Mouse (Mus musculus) adrenal gland, postnatal 14 days (tissue): ENCODE results near the gene Pigb. TPM values are rescaled to one million over a fixed set of nuclear protein-coding genes. Genes with fewer than 3 reads are reported as not detected.
A peak's percentile ranks its signal among the peaks of the same experiment; 100 is the strongest.

Experiments used
- DNase-seq: peaks from one replicate; pipeline ENCODE4 v3.0.0; 2021; ENCODE audit warnings: mixed read lengths
- microRNA-seq, 2 experiments: library from miRNA; unstranded; fragments of <30 nt; microRNA quantifications; one replicate each; pipeline ENCODE4 v1.2.0; 2021
- total RNA-seq: library from RNA; stranded (reverse); gene quantifications from 2 replicates; pipeline ENCODE4 v1.2.3, GENCODE M21; 2021

Pigb gene
- total RNA-seq, 1 experiment from 2014 or later, result 10.6 TPM

GRCm38 (mm10) chr9:72991420-72991819 is 48.8 kb downstream of the Pigb start:
- no peak for DNase-seq

- DNase-seq, result no peak
These were observed 51.5 kb downstream of the Pigb start for GRCm38 (mm10) chr9:72988706-72989105.

DNA sequence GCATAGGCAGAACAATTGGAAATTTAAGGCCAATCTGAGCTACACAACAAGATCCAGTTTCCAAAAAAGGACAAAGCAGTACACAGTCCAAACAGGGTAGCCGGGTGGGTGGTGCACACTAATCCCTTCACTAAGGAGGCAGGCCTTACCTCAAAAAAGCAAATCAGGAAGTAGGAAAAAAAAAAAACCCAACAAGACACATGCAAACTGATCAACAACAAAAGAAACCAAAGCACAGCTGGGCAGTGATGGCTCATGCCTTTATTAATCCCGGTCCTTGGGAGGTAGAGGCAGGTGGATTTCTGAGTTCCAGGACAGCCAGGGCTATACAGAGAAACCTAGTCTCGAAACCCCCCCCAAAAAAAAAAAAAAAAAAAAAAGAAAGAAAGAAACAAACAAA is 52.5 kb downstream of the Pigb start:
- no peak for DNase-seq

DNA sequence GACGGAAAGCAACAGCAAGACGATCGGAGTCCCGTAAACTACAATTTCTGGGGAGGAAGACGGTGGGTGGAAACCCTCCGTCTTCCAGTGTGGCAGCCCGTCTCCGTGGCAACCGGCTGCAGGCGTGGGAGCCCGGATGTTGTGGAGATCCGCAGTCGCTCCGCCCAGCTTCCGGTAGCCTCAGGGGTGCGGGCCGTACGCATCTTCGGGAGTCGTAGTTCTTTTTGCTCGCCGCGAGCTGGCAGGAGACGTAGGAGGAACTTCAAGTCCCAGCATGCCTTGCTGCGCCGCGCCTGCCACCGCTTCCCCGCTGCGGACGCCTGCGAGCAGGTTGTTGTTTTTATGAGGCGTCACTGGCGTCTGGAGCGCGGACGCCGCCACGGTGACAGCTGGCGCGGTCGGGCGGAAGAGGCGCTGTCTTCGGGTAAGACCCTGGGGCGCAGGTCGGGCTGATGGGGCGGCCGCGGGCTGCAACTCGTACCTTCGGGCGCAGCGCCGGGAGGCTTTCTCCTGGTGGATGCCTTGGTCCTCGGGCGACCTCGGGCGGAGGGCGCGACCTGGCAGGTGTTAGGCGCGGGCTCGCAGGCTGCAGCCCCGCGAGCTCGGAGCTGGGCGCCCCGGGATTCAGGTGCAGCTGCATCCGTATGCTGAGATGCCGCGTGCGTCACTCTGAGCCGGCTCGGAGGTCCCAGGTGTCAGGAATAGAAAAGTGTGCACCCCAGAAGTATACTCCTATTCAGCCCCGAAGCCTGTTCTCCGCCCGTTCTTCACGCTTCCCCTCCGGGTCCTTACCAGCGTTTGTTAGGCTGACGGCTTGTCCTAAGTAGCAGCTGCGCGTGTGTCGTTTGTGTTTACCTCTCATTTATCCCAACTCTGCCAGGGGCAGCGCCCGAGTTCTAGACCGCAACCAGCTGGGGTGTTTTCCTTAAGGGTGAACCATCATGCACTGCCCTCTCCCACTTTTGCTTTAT is 54.6 kb downstream of the Pigb start, which contains the start of the genes Ccpg1os and Ccpg1:
Ccpg1os (minus strand) TSS at position 133 of the 971 bp plus-strand sequence.
Ccpg1 (plus strand) TSS at position 180 of the 971 bp plus-strand sequence.
- DNase-seq, result peak; percentile 98

DNA sequence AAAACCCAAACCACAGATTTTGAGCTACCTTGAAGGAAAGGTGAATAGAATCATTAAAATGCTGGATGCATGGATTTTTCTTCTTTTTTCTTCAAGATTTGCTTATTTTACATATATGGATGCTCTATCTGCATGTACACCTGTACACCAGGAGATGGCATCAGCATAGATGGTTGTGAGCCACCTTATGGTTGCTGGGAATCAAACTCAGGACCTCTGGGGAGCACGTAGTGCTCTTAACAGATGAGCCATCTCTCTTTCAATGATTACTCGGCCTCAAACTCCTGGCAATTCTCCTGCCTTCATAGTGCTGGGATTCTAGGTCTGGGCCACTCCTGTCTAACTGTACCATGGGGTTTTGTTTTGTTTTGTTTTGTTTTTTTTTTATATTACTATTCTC is 57.1 kb downstream of the Pigb start:
- DNase-seq, result no peak

GRCm38 (mm10) chr9:72975242-72975641 is 64.9 kb downstream of the Pigb start:
- DNase-seq, result no peak

- DNase-seq, result no peak
These were observed 65.4 kb downstream of the Pigb start for GRCm38 (mm10) chr9:72974734-72975133.

GRCm38 (mm10) chr9:72972984-72973383 is 67.2 kb downstream of the Pigb start:
- DNase-seq, result no peak

DNA sequence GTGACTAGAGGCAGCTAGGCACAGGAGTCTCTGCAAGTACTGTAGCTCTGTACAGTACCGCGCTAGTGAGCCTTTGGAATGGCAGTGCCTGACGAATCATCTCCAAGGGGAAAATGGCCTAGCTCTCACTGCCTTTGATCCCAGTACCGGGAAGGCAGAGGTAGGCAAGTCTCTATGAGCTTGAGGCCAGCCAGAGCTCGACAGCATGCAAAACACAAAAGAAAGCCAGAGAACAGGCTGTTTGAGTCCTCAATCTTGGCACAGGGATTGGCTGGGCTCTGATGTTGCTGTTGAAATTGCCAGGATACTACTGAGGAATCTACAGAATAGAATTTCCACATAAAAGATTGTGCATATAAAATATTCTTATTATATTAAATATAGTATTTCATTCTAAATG is 67.7 kb downstream of the Pigb start:
- no peak for DNase-seq

GRCm38 (mm10) chr9:72969874-72970273 is 70.3 kb downstream of the Pigb start:
- DNase-seq, result peak; percentile 36

GRCm38 (mm10) chr9:72968349-72969061 is 71.7 kb downstream of the Pigb start:
- DNase-seq, result peak; percentile 65

DNA sequence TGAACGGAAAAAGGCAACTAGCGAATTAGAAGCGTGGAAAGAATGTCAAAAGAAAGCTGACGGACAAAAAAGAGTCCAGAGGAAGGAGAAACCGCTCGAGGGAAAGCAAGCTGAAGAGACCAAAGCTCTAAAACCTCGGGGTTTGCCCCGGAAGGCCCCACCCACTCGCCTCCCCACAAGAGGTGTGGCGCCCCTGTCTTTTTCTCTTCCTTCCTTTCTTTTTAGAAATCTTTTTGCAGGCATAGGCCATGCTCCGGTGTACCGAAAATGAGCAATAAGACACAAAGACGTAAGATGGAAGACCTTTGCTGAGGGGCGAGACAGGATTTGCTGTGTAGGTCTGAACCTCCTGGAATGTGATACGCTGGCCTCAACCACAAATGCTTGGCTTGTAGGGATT is 78.2 kb downstream of the Pigb start:
- no peak for DNase-seq

DNA sequence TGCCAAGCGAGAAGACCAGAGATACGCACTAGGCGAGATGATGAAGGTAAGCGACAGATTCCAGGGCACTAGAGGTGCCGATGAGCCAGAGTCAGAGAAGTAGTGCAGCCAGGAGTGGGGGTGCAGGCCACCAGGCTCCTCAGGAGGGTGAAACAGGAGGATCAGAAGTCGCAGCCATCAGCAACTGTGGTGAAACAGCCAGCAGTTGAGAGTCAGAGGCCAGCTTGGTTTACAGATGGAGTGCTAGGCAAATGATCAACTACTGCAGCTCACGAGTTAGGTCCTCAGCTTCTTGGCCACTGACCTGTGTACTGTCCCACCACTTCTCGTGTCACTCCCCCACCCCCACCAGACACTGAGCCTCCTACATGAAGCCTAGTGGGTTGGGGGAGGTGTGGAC is 78.8 kb downstream of the Pigb start:
- DNase-seq, result no peak

GRCm38 (mm10) chr9:72958521-72959450 is 81.4 kb downstream of the Pigb start, which contains the start of the genes Dyx1c1 and Gm44503:
TSS of gene Dyx1c1 (plus strand) at chr9:72958785.
TSS of gene Gm44503 (plus strand) at chr9:72958852.
- peak; percentile 92 for DNase-seq

Small RNA genes lying within 50 kb of the gene (microRNA-seq; reads per million reads assigned to microRNA genes)
- gene Gm27353, result 0 reads per million in 2 experiments

Other genes with a start within 250 kb of the Pigb start
- gene Prtg, start 233.5 kb downstream of the Pigb start, total RNA-seq, result 0.22 and 0.45 TPM in 2 replicates
- gene Pygo1, start 114.7 kb downstream of the Pigb start, total RNA-seq, result 3.0 and 3.4 TPM in 2 replicates
- 0.78 and 1.1 TPM in 2 replicates for gene Dyx1c1, start 81.6 kb downstream of the Pigb start, total RNA-seq
- not detected in 2 replicates for gene Gm44503, start 81.5 kb downstream of the Pigb start, total RNA-seq
- 11.6 and 13.3 TPM in 2 replicates for gene Ccpg1os, start 55.0 kb downstream of the Pigb start, total RNA-seq
- 92.7 and 97.7 TPM in 2 replicates for gene Ccpg1, start 54.9 kb downstream of the Pigb start, total RNA-seq
- 27.4 and 28.0 TPM in 2 replicates for gene Rab27a, start 4.5 kb upstream of the Pigb start, total RNA-seq
- gene Khdc3, start 61.5 kb upstream of the Pigb start, total RNA-seq, result 0.19 and 1.1 TPM in 2 replicates
- gene Gm20509, start 62.1 kb upstream of the Pigb start, total RNA-seq, result not detected in 2 replicates
- 59.3 and 64.6 TPM in 2 replicates for gene Rsl24d1, start 73.0 kb upstream of the Pigb start, total RNA-seq